Mouse (Mus musculus) mature B cell (primary cell): ENCODE measurements around the gene Ndufaf7.

Experiments used
- in situ Hi-C: fragments of 300-500 bp; cut with MboI; formaldehyde crosslinking; loops from 2 replicates; pipeline ENCODE4 v1.14.3; 2019

Ndufaf7 gene

DNA sequence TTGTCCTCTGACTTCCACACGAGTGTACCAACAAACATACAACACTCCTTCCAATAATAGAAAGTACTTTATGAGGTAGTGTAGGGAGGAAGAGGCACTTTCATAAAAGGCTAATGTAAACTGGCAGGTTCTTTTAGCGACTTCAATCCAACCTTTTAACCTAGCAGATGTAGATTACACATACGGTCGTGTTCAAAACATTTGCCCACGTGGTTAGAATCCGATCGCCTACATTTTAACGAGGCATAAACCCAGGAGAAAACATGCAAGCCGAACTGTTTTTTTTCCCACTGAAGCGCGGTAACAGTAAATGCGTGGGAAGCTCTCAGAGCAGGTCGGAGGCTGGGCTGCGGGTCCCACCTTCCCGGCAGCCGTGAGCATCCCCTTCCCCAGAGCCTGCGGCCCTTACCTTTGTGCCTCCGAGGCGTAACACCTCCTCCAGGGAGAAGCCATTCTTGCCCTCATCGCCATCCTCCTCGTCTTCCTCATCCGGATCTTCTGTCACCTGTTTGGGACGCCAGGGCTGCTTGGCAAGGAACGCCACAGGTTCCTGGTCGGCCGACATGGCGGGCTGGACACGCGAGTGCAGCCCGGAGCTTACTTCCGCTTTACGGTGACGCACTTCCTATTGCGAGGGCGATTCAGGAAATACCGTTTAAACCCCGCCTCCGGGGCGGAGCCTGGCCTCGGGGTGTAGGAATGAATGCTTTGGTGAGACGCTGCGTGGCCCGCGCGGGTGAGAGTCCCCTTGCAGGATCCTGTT lies at the start of gene Ndufaf7, which contains the start of gene Cebpz:
TSS of gene Ndufaf7 (plus strand) at position 671 of the 763 bp plus-strand sequence.
TSS of gene Cebpz (minus strand) at position 601 of the 763 bp plus-strand sequence.
- in situ Hi-C loops = no loop called here

DNA sequence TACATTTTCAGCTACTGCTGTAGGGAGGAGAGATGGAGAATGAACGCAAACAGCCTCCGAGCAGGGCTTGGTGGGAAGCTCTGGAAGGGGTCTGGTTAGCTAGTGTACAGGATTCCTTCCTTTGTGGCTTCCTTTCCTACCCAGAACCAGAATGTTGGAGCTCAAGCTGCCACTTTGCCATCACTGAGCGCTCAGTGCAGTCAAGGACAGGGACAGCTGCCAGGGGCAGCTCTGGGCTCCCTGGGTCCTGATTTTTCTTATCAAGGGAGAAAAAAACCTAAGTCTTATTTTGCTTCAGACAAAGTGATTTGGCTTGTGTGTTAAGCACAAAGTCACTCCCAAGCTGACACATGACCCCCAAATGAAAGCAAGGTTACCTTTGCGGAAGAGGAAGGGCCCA lies 48.4 kb upstream of the Ndufaf7 start:
- in situ Hi-C loops = no loop called here

DNA sequence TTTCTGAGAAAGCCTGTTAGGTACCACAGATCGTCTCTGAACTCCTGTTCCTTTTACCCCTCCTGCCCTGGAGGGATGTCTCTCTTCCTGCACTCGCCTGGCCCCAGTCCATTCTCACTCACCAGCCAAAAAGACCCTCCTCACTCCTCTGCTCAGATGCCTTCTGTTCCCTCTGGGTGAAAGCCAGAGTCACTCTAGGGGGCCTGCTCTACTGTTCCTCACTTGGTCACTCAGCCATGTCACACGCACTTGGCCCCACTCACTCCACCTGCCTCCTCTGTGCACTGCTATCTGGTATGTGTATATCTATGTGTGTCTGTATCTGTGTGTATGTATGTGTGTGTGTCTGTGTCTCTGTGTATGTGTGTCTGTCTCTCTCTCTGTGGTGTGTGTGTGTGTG lies 47.8 kb upstream of the Ndufaf7 start:
- in situ Hi-C loops = no loop called here

DNA sequence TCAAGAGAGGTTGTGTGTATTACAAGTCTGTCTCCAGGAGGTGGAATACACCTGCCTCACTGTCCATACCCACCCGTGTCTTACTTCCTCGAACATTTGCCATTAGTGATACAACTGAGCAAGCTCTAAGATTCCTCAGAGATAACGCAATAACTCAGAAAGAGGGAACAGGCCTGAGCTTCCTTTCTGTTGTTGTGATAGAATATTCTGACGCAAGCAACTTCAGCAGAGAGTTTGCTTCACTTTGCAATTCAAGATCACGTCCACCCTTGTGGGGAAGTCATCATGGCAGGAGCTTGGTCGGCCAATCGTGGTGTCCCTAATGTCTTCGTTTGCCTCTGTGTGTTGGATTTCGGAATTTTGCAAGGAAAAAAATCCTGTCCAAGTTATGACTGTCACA lies 45.9 kb upstream of the Ndufaf7 start:
- in situ Hi-C loops = no loop called here

DNA sequence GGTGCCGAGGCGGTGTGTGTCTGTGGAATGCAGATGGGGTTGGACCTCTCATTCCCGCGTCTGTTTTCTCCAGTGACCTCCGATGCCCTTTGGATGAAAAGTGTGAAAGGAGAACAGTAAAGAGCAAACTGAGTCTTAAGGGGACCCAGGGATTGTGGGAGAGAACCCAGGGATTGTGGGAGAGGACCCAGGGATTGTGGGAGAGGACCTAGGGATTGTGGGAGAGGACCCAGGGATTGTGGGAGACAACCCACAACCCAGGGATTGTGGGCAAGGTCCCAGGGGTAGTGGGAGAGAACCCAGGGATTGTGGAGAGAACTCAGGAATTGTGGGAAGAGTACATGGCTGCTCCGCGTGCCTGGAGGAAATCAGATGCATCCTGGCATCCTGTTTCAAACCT lies 41.9 kb upstream of the Ndufaf7 start:
- in situ Hi-C loops = no loop called here

DNA sequence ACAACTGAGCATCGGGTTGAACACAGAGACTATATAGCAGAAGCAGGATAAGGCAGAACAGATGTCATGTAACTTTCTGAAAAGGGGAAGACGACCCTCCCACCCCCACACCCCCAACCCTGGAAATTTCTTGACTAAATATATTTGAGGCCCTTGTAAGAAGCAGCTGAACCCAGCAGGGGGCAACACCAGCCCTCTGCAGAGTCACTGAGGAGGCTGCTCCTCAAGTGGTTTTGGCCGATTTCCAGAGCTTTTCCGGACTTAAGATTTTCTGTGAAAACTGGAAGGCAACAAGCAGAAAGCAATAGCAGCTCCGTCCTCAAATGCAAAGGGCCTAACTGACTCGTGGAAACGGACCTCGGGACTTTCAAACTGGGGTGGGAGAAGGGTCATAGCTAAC lies 41.5 kb upstream of the Ndufaf7 start:
- in situ Hi-C loops = no loop called here

DNA sequence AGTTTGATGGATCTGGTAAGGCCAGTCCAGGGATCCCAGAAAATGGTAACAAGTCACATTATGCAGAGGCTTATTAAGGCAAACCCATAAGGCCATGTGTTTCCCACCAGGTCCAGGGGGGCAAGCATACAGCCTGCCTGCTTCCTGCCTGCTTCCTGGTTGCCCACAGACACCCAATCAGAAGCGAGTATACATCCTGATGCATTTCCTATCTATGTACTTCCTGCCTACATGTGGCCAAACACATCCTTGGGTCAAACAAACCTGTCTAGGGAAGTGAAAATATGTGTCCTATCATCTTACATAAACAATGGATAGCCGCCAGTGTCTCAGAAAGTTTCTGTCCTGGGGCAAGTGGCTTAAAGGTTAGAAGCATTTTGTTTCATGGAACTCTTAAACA lies 33.8 kb upstream of the Ndufaf7 start:
- in situ Hi-C loops = no loop called here

DNA sequence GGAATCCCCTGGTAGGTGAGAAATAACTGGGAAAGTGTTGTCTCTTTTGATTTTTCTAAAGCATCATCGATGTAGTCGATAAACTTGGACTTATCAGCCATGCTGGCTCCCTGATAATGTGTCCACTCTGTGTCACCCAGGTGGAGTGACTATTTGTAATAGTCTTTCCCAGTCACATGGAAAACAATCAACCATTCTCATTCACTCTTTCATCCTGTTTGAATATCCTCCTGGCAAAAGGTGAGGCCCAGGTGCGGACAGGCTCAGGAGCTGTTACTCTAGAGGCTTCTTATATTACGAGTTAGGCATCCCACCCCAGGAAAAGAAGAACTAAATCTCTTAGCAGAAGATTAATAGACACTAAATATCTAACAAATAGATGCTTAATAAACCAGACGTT lies 30.0 kb upstream of the Ndufaf7 start, which contains the start of gene Sult6b1:
TSS of gene Sult6b1 (minus strand) at position 101 of the 400 bp plus-strand sequence.
- in situ Hi-C loops = no loop called here

DNA sequence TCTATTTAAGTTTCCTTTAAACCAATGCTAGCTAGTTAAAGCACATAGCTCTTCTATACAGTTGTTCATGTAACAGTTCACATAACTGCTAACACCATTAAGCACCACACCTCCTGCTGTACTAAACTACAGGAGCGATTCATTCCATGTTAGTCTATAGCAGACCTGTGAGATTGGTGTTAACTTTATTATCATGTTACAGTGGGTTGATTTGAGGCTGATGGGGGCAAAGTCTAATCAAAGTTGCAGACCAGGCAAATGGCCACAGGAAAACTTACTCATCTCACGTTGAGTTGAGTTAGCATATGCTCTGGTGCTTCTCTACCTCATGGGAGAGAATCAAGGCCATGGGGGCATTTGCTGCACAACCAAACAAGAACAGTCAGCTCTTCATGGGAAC lies 27.6 kb upstream of the Ndufaf7 start:
- in situ Hi-C loops = no loop called here

DNA sequence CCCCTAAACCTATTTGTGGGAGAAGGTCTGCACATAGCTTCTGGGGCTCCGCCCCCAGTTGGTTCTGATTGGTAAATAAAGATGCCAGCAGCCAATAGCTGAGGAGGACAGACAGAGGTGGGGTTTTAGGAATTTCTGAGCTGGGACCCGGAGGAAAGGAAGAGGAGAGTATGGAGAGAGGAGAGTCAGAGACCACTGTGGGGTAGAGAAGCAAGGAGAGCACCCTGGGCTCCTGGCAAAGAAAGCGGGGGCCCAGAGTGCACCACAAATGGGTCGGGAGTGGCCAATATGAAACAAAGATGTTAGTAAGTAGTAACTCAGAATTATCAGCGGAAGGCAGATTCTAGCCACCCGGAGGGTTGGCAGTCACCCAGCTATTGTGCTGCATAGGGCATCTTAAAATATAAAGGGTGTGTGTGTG lies 24.1 kb upstream of the Ndufaf7 start:
- in situ Hi-C loops = no loop called here

DNA sequence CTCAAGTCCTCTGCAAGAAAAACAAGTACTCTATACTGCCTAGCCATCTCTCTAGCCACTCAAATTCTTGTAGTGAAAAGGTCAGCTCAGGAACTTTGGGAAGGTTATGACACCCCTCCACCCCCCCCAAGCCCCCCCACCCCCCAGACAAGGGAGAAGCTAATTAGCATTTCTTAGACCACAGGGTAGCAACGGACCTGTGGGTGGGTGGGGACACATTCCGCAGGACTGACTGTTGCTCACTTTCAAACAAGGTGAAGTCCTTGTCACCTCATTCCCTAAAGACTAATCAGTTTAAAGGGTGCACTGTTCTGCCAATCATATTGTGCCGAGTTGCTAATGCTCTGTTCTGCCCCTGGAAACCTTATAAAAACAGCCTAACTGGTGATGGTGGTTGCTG lies 23.0 kb upstream of the Ndufaf7 start:
- in situ Hi-C loops = no loop called here

DNA sequence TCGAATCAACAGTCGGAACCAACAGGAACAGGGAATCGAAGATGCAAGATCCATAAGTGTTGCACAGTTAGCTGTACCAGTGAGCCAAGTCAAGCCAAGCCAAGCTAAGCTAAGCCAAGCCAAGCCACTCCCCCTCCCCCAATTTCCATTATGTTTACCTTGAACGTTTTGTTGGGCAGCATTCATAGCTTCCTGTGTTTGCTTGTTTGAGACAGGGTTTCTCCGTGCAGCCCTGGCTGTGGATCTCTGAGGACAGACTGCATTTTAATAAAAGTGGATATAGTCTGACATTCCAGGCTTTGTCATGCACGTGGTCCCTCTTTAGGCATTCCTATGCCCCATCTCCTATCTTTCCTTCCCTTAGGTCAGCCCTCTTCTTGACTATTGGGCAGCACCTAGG lies 21.2 kb upstream of the Ndufaf7 start:
- in situ Hi-C loops = no loop called here

DNA sequence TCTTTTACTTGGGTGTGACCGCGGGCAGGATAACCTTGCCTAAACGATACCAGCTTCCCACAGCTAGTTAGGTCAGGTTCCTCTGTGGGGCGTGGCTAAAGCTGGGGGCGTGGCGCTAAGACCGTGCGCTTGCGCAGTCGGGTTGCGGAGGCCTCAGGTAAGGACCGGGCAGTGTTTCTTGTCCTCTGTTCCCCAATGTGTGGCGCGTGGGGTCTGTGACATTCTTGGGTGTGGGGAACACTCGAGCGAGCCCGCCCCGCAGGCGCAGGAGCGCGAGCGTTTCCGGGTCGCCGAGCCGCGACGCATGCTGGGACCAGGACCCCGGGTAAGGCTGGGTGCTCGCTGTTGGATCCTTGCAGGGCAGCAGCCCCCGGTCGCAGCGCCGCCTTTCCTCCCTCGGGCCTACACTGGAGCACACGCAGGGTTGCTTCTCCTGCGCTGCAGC lies 20.5 kb upstream of the Ndufaf7 start, which contains the start of gene Cebpzos:
TSS of gene Cebpzos (plus strand) at position 132 of the 445 bp plus-strand sequence.
- in situ Hi-C loops = no loop called here

DNA sequence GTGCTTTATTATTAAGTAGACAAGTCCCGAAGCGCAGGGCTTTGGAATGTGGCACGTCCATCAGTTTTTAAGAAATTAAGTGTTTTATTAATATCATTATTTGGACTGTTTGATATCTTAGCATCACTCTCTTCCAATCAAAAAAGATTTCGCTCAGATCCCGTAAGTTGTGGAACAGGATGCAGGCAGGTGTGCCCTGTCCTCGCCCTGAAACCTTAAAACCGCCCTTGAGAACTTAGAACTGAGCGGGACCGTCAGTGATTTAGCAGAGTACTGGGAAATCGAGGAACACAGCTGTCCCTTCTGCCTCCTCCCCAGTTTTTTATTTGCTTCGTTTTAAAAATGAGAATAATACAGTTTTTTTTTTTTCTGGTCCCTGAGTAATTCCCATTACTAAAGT lies 20.0 kb upstream of the Ndufaf7 start:
- in situ Hi-C loops = no loop called here

DNA sequence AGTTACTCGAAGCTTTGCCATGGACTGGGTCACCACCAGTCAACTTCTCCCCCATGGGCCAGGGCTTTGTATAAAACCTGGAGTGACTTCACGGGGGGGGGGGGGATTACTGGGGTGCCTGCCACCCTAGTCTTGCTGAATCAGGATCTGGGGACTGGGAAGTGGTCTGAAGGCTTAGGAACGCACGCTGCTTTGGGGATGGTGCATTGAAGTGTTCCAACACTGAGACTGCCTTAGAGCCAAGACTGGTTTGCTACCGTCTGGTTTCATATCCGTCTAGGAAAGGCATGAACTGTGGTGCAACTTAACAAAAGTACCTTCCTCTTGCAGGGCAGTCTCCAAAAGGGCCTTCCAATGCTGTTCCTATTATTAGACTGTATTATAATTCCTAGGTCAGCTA lies 19.2 kb upstream of the Ndufaf7 start:
- in situ Hi-C loops = no loop called here

DNA sequence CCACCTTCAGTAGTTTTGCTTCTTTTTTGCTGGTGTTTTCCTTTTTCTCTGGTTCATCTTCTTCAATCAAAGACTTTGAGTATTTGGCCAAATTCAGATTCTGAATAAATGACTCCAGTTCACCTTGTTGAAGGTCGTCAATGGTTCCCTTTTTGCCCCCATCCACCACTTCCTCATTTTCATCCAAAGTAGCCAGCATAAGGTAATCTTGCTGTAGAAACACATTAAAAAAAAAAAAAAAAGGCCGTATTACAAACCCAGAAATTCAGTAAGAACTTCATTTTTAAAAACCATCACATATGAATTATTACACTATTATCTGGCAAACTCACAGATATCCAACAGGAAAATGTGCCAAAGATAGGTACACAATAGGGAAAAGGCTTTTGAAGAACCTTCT lies 1.1 kb upstream of the Ndufaf7 start:
- in situ Hi-C loops = no loop called here

DNA sequence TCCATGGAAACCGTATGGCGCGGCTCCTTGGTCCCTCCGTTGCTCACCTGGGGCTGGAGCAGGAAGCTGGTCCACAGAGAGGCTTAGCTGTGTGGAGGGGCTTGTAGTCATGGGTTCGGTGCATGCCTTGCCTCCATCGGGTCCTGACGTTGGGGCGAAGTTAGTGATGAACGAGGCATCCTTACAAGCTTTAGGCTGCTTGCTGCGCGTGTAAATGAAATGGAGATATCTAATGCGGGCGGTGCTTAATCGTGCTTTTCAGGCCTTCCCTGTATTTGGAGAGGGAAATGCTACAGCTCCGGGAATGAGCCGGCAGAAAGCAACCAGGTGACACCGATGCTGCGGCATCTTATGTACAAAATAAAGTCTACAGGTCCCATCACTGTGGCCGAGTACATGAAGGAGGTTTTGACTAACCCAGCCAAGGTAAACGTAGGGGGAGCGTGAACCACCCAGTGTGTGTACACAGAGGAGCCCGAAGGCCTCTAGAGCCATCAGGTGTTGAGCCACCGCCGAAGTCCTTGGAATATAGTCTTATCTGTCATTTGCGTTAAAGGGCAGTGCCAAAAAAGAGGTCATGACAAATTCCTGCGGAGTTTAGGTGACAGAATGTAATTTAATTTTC lies 405 bp downstream of the Ndufaf7 start:
- in situ Hi-C loops = no loop called here

DNA sequence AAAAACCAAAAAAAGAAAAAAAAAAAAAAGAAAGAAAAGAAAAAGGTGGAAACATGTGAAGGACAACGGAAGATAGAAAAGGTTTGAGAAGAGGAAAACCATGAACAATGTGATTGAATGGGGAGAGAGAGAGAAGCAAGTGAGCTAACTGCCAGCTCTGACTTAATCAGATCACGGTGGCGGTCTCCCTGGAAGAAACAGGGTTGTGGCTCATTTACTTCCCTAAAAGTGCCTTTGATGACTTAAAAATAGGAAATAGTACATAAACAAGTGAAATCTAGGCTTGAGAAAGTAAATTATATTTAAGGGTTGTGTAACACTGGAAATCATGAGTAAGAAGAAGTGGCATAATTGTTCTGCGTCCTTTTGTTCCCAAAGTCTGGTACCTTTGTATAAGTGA lies 2.0 kb downstream of the Ndufaf7 start:
- in situ Hi-C loops = no loop called here

DNA sequence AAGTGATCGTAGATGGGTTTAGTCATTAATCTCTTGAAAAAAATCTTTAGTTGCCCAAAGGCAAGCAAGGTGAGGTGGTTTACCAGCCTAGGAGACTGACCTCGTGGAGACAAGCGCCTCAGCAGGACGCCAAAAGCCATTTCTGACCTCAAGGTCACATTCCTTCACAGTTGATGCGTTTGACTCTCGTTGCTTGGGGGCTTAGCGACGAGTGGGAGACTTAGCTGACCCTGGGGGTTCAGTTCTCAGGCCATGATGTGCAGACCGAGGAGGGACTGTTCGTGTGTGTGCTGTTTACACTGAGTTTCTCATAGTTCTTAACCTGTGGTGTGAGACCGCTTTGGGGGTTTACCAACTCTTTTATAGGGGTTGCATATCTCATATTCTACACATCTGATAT lies 5.6 kb downstream of the Ndufaf7 start:
- in situ Hi-C loops = no loop called here

DNA sequence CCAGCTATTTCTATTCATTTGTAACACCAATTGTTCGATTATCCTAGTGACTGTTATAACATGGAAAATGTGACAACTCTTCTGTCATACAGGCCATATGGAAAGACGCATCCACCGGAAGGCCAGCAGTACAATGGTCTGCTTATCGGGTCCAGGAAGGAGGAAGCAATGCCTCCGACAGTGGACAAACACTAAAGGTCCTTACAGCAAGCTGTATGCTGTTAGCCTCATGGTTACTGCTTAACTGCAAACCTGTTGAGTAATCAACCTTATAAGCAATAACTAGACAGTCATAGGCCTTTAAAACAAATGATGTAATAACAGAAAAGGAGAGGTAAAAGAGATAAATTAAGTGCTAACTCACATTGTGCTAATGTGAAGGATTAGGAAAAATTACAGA lies 14.3 kb downstream of the Ndufaf7 start:
- in situ Hi-C loops = no loop called here

DNA sequence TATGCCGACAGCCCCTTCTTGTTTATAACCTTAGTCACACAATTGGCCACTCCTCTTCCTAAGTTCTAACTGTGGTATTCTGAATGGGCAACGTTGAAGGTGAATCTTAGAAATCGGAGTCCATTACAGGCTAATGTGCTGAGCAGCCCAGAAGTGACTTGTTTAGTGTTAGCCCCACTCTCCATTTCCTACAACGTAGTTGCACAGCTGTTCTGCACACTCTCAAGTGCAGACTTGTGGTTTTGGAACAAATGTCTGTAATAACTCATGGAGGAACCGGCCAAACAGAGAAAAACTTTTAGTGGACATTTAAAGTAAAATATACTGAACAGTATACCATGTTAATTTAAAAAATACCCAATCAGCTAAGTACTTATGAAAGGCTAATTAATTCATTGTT lies 15.1 kb downstream of the Ndufaf7 start:
- in situ Hi-C loops = no loop called here

DNA sequence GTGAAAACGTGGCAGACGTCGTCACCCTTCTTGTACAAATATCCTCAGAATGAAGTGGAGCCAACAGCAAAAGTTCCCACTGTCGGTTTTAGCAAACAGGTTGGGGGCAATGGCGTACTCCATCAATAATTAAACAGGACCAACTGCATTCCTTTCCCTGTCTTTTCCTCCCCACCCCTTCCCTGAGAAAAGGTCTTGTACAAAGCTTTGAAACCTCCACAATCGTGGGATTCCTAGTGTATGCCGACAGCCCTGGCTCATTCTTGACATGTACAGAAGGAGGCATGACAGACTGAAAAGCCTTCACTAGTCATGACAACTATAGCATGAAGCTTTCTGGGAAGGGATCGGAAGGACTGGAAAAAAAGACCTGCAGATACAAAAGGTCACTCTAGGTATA lies 16.3 kb downstream of the Ndufaf7 start:
- in situ Hi-C loops = no loop called here

DNA sequence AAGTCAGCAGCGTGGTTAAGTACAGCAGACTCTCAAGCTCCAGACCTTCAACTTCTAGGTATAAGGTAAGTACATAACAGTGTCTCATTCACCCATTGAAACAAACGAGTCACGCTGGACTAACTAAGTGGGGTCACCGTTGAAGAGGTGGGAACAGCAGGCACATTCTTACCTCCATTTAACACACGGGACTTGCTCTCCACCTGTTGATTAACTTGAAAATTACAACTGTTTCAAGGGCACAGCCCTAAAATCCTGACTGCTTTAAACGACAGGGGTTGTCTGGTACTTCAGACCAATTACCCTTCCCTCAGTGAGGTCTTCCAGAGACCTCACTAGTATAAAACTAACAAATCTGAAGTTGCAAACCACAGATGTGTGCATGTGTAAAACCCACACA lies 22.5 kb downstream of the Ndufaf7 start:
- in situ Hi-C loops = no loop called here
